Mouse (Mus musculus) left cerebral cortex, postnatal 14 days (tissue): ENCODE results near the gene Atn1. TPM values are rescaled to one million over a fixed set of nuclear protein-coding genes. Genes with fewer than 3 reads are reported as not detected.
A peak's percentile ranks its signal among the peaks of the same experiment; 100 is the strongest.

Experiments used
- DNase-seq, 2 experiments: peaks; one replicate each; pipeline ENCODE4 v3.0.0; 2021 to 2022; ENCODE audit warnings: low spot score in 2 of 2, mixed read lengths in 1 of 2
- intact Hi-C: fragments of 180-260 bp; cut with DNase I; formaldehyde crosslinking; loops from one replicate; pipeline ENCODE4 v1.15.1; 2025
- total RNA-seq, 2 experiments: library from RNA; stranded (reverse); gene quantifications; 2 replicates each; pipeline ENCODE4 v1.2.3; 2021

Atn1 gene
- total RNA-seq, 2 experiments from 2014 or later, result 147 to 166 TPM

DNA sequence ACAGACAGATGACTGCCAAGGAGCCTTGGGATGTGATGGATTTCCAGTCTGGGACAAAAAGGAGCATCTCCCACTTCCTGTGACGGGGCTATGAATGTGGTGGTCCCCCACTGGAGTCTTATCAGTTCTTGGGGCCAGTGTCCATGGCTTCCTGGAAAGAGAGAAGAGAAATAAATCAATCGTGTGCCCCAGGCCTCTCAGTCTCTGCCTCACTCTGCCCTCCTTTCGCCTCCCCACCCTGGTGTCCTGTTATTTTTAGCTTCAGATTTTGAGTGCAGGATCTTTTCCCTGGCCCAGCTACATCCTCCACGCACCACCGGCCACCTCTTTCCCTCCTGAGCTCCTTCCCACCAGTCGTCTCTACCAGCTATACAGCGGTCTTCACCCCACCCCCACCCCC, 13.7 kb upstream of the Atn1 start:
- intact Hi-C loops, result no loop called here
- DNase-seq, result no peak

DNA sequence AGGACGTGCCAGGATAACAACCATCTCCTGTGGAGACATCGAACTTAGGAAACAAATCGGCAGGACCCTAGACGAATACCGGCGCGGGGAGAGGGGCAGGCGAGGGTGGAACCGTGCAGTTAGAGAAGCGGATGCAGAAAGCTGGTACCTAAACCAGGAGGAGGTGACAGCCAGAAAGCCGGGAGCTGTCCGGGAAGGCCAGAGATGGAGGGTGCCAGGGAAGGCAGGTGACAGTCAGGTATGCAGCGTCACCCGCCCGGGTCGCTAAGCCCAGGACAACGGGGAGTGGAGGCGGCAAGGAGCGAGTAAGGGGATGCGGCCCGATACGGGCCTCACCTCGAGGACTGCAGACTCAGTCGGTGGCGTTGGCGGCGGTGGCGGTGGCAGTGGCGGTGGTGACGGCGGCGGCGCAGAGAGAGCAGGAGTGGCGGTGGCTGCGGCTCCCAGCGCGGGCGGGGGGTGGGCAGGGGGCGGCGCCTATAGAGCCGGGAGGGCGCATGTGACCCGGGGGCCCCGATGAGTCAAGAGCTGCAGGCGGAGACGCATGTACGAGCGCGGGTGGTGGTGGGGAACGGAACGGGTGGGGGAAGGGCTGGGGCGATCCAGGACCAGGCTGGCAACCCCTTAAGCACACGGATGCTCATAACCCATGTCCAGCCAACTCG, 12.9 kb upstream of the Atn1 start, which contains the start of gene Eno2:
TSS of gene Eno2 (minus strand) at position 573 of the 665 bp plus-strand sequence.
- DNase-seq, result peak; percentile 80 to 81
- intact Hi-C loops, result loop anchor here (2.0 kb wide), 2 partner anchors 36 to 44 kb away; no protein-coding TSS in a partner anchor

DNA sequence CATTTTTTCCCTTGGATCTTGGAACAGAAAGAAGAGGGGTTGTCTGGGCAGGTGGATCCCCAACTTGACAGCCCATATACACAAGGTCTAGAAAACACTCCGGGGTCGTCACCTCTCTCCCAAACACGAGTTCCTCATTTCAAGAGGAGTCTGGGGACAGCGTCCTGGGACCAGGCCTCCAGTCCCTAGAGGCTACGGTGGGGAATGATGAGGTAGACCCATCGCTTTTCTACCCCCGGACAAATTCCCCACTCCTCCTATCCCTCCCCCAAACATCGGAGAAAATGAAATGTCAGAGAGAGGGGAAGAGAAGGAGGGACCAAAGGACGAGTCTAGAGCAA, 12.3 kb upstream of the Atn1 start:
- DNase-seq, result no peak
- intact Hi-C loops, result loop anchor here (2.0 kb wide), 2 partner anchors 36 to 44 kb away; no protein-coding TSS in a partner anchor

DNA sequence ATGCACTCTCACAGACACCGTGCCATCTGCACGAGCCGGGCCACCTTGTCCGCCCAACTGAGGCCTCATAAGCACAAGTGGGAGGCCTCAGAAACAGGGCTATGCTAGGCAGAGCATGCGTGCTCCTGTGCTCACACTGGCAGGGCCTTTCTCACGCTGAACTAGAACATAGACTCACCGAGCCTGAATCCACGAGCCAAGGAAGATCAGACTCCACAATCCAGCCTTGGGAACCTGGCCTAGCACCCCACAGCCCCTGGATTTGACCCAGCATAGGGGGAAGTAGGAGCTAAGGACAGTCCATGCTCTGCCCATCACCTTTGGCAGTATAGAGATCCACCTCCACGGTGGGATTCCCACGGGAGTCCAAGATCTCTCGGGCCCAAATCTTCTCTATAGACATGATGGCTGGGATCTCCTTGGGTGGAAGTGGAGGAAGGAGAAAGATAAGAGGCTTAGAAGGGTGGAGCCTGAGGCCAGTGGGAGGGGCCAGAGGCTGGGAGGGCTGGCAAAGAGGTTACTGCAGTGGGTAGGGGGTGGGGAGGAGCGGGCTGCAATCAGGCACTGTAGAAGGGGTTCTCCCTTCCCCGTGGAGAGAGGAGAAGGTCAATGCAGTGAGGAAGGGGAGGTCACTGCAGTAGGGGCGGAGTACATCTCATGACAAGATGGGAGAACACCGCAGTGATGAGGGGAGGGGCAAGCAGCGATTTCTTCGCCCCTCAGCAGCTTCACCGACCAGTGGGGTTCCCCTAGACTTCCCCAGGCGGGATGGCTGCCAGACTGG, 11.8 kb upstream of the Atn1 start:
- intact Hi-C loops, result loop anchor here (2.0 kb wide), 2 partner anchors 37 to 45 kb away; no protein-coding TSS in a partner anchor
- DNase-seq, result peak in 1 of 2 experiments; percentile 62

DNA sequence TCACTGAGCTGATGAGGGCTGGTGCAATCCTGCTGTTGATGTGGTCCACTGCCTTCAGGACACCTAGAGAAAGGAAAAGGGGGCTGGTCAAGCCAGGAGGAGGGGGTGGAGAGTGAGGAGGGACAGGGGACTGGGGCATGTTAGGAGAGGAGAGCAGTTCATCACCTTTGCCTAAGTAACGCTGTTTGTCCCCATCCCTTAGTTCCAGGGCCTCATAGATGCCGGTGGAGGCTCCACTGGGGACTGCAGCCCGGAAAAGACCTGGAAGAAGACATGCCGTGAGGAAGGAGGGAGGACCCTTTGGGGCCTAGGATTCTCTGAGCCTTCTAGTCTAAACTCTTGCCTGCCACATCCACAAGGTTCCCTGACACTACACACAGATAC, 11.2 kb upstream of the Atn1 start:
- no peak for DNase-seq

DNA sequence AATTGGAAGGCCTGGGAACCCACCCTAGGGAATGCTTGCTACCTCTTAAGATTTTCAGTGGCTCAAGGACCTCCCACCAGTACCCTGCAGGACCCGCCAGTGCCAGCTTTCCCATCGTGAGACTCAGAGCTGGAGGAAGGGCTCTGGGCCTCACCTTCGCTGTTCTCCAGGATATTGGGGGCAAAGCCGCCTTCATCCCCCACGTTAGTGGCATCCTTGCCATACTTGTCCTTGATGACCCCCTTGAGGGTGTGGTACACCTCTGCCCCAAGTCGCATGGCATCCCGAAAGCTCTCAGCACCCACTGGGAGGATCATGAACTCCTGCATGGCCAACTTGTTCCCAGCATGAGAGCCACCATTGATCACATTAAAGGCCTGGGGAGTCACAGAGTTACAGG, 9.6 kb upstream of the Atn1 start:
- intact Hi-C loops, result no loop called here

More for the DNA sequence above, 11.2 kb upstream of the Atn1 start:
- intact Hi-C loops, result no loop called here

DNA sequence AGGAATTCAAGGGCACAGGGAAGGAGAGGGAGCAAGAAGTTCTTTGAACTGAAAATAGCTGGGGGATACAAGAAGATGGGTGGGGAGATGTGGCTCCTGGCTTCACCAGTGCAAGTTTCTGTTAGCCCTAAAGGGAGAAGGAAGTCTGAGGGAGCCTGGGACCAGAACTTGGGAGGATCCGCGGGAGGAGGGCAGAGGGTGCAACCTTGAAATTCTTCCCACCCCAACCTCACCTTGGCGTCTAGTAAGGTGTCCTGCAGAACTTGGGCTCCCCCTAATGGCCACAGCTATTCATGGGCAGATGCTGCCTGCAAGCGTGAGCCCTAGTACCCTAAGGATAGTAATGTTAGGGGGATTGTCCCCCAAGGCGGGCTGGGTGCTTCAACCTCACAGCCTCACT, 2.9 kb upstream of the Atn1 start:
- intact Hi-C loops, result no loop called here
- peak; percentile 83 to 85 for DNase-seq

More for the DNA sequence above, 9.6 kb upstream of the Atn1 start:
- DNase-seq, result no peak

DNA sequence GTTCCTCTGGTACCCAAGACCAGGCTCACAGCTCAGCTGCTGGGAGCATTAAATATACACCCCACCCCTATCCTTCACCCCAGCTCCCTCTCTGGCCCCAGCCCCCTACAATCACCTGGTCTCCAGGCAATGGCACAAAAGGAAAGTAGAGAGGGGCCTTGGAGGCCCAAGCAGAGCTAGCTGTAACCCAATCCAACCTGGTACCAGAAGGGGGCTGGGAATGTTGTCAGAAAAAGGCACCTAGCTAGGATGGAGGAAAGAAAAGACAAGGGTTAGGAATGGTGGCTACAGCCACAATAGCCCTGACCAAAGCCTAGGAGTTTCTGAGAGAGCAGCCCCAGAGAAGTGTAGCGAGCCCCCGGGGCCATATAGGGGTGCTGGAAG, 2.5 kb upstream of the Atn1 start:
- DNase-seq, result no peak
- intact Hi-C loops, result no loop called here

DNA sequence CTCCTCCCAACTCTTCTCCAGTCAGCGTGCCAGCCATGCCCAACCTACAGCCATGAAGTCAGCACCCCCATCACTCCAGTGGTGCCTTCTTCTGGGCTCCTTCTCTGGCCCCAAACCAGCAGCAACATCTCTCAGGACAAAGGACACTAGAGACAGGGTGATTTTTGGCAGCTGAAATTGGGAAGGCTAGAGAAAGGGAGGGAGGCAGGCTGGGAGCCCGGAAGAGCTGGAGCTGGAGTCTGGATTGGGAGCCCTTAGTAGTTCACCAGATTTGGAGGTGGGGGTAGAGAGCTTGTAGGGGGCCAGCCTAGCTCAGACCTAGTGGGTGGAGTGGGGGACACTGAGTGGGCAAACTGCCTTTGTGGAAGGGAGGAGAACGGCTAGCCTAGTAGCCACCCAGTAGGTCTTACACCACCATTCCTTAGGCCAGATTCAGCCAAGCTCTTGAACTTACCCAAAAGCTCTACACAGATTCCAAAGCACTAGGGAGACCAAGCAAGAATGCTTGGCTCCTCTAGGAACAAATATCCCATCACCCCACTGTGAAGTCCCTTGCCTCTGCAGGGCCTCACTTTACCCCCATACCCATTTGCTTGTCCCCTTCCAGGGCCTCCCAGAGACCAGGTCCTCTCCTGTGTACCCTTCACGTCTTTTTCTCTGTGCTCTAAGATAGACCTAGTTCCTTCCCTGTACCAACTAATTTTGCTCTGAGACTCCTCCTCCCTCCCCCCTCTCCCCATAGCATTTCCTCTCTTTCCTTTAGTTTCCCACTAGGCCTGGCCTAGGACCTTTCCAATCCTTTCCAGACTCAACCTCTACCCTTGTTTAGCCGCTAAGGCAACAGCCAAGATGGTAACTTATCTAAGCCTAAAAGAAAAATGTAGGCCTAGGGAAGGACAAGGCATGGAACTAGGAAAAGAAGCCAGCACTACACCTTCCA, 1.9 kb upstream of the Atn1 start:
- DNase-seq, result peak; percentile 61 to 68
- intact Hi-C loops, result no loop called here

DNA sequence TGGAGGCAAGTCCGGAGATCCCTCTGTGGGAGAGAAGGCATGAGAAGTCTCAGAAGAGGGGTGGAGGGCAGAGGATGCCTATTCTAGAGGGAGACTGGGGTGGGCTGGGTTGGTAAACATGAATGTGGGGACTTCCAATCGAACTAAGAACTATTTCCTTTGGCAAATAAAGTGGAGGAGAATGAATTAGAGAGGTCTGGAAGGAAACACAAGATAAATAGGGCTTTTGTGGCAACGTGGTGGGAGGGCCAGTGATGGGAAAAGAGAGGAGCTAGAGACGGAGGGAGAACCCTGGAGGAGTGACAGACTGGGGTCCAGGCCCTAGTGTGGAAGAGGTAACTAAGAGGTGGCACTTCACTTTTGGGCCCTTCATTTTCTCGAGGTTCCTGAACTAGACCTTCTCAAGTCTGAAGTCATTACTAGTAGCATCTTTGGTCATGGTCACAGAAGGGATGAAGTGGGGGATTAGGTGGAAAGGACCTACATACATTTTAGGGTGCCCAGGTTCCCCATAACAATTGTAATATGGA, 1.1 kb upstream of the Atn1 start:
- intact Hi-C loops, result no loop called here
- no peak for DNase-seq

DNA sequence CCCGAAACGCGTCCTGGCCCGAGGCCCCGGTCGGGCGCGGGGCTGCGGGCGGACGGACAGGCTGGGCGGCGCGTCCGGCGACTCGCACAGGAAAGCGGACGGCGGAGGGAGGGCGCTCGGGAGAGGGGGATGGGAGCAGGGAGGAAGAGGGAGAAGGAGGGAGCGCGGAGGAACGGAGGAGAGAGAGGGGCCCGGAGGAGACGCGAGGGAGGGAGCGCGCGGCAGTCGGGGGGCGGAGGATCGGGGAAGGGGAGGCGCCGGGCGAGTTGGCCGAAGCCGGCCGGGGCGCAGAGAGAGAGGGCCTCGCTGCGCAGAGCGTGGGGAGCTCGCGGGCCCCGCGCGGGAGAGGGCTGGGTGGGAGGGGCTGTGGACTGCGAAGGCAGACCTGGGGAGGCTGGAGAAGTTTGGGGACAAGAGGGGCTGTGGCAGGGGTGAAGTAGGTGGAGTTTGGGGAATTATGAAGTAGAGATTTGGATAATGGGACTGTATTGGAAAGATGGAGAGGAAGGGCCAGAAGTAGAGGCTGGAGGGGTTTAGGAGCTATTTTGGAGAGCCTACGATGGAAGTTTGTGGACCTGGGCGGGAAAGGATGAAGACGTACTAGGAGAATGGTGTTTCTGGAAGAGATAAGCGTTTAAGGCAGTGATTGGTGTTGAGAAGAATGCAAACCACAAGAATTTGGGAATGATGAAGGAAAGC, 477 bp upstream of the Atn1 start:
- intact Hi-C loops, result no loop called here
- DNase-seq, result peak; percentile 72 to 82

DNA sequence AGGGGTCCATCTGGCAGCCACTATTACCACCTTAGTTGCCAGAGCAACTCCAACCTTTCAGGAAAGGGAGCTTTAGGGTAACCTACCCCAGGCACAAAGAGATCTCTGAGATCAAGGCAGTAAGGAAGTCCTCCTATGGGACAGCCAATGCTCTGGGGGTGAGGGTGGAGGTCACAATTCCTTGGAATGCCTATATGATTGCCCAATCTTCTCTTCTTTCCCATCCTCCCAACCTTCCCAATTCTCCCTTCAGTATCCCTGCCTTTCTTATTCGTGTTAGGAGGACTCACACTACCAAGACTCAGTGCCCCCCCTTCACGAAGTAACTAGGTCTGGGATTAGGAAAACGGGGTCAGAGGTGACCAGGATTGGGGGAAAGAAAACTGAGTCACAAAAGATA, 1.0 kb downstream of the Atn1 start:
- intact Hi-C loops, result no loop called here

DNA sequence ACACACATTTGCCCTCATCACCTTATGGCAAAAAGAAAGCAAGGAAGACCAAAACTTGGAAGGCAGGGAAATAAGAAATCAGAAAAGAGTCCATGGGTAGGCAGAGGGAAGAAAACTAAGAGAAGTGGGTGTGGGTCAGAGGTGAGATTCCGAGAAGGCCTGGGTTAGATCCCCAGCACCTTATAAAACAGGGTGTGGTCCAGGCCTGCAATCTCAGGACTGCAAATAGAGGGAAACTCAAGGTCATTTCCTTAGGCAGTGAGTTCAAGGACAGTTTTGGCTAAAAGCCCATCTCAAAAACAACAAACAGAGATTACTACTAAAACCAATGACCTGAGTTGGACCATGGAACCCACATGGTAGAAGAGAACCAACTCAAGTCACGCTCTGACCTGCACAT, 2.5 kb downstream of the Atn1 start:
- intact Hi-C loops, result no loop called here
- DNase-seq, result no peak

More for the DNA sequence above, 1.0 kb downstream of the Atn1 start:
- DNase-seq, result no peak

DNA sequence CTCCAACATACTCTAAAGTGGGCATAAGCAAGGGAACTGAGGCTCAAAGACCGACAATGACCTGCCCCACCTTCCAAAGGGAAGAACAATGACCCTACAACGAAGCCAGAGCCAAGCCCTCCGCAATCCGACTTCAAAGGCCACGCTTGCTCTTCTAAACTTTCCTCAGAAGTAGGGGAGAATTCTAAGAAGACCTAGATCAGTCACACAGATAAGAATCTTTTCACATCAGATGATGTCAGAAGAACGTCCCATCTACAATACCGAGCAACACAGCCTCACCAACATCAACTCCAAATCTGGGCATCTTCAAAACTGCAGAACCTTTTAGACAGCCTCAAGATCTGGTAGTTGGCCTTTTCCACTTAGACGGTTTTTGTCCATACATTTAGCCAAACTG, 5.9 kb downstream of the Atn1 start:
- no peak for DNase-seq
- intact Hi-C loops, result no loop called here

DNA sequence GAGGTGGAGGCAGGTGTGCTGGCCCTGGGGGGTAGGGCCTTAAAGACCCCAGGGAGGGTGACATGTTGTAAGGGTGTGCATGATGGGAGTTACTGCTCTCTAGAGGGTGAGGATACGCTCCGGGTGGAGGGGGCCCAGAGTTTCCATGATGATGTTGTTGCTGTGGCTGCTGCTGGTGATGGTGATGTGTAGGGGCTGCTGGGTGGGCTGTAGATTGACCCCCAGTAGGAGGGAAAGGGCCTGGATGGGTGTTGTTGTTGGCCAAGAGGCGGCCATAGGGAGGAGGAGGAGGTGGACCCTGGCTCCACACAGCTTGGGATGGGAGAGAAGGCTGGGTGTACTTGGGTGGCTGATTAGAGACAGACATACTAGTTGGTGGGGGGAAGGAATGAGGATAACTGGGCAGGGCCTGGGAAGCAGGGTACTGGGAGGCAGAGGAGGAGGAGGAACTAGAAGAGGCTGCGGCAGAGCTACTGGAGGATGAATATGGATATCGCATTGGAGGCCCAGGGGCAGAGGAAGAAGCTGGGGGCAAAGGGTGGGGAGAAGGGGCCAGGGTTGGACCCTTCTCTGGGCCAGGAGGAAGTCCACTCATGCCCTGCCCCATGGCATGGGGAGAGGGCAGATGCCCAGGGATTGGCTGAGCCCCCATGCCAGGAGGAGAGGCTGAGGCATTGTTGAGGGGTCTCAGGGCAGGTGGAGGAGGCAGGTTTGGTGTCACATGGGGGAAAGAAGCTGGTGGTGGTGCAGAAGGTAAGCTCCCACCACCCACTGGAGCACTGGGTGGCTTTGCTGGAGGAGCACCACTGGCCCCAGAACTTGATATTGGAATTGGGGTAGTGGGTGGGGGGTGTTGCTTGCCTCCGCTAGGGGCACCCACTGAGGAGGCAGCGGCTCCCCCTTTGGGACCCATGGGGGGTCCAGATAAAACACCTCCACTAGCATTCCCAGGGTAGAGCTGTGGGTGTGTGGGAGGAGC, 9.4 kb downstream of the Atn1 start:
- intact Hi-C loops, result no loop called here
- no peak for DNase-seq

DNA sequence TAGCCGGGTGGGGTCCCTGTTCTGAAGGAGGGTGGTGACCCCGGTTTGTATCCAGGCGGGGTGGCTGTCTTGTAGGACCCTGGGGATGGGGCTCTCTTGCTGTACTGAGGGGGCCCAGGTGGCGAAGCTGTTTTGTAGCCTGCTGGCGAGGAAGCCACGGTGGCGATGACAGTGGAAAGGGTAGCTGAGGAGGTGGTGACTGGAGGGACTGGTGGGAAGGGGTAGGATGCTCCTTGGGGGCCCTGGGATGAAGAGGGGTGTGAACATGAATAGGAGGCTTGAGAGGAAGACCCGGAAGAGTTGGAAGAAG, 10.1 kb downstream of the Atn1 start:
- no peak for DNase-seq
- intact Hi-C loops, result no loop called here

DNA sequence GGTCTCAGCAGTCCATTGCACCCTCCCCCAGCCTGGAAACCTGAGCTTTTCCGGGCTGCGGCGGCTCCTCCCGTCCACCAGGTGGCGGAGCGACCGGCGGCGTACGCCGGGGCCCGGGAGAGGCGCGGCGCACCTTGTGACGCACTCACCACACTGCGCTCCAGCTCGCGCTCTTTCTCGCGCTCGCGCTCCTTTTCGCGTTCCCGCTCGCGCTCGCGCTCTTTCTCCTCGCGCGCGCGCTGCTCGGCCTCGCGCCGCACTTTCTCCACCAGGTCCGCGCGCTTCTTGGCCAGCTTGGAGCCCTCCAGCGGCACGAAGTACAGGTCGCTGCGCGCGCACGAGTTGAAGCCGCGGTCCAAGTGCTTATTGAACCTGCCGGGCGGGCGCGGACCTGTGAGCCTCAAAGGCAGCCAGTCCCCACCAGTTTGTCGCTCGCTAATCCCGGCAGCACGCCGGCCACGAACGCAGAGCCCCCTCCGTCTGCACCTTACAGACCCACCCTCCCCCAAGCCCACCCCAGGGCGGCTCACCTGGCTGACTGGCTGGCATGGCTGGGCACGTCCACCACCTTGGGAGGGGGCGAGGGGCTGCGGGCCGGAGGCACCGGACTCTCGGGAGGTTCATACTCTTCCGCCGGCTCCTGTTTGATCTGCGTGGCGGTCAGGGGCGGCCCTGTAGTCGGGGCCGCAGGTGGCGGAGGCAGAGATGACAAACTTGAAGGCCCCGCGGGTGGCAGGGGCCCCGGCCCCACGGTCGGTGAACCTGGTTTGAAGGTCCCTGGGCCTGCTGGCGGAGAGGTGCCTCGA, 10.6 kb downstream of the Atn1 start:
- intact Hi-C loops, result no loop called here
- DNase-seq, result peak; percentile 96 to 97
